Mouse (Mus musculus) stomach, embryonic 14.5 days (tissue): ENCODE results near the gene Txndc15. TPM values are rescaled to one million over a fixed set of nuclear protein-coding genes. Genes with fewer than 3 reads are reported as not detected.
"Not testable (repeated sequence)": the region's sequence is repeated elsewhere in the genome, so short reads cannot be mapped to it uniquely, and the experiment has no call there.

Experiments
- ATAC-seq: fragments of 200-750 bp; cut with Nextera tagmentation; 2 replicates; pipeline ENCODE4 v1.8.0; 2017; ENCODE audit warnings: low read depth, moderate TSS enrichment; ENCODE audit not compliant: insufficient number of reproducible peaks, insufficient read depth, low FRiP score
- H3K27ac ChIP-seq: fragments of 300-500 bp; sonication (generic); 2 replicates; pipeline ENCODE4 v1.5.1; 2014; ENCODE audit warnings: mild to moderate bottlenecking, low read length, moderate library complexity, mixed read lengths
- H3K27me3 ChIP-seq: fragments of 300-500 bp; sonication (generic); 2 replicates; pipeline ENCODE4 v1.6.1; 2014; ENCODE audit warnings: low read length, control low read depth, mixed read lengths; ENCODE audit not compliant: control insufficient read depth, insufficient read depth
- H3K36me3 ChIP-seq: fragments of 300-500 bp; sonication (generic); 2 replicates; pipeline ENCODE4 v1.6.1; 2014; ENCODE audit warnings: mild to moderate bottlenecking, control low read depth, low read length, moderate library complexity, mixed read lengths; ENCODE audit not compliant: control insufficient read depth, insufficient read depth
- H3K4me1 ChIP-seq: fragments of 300-500 bp; sonication (generic); 2 replicates; pipeline ENCODE4 v1.6.1; 2014; ENCODE audit warnings: low read length, control low read depth, mixed read lengths; ENCODE audit not compliant: control insufficient read depth, insufficient read depth
- H3K4me2 ChIP-seq: fragments of 300-500 bp; sonication (generic); replicated peaks from 2 replicates; pipeline ENCODE4 v1.6.1; 2014; ENCODE audit warnings: low read depth, low read length, control low read depth
- H3K4me3 ChIP-seq: fragments of 300-500 bp; sonication (generic); 2 replicates; pipeline ENCODE4 v1.5.1; 2014; ENCODE audit warnings: low read depth, low read length, control low read depth
- H3K9ac ChIP-seq: fragments of 300-500 bp; sonication (generic); replicated peaks from 2 replicates; pipeline ENCODE4 v1.6.1; 2014; ENCODE audit warnings: low read depth, mild to moderate bottlenecking, control low read depth, low read length, moderate library complexity, mixed read lengths
- H3K9me3 ChIP-seq: fragments of 300-500 bp; sonication (generic); 2 replicates; pipeline ENCODE4 v1.6.1; 2016; ENCODE audit warnings: low read depth, low read length, control low read depth; ENCODE audit not compliant: control insufficient read depth
- WGBS: fragments of 180-500 bp; shearing (Covaris S2); extraction: QIAGEN DNeasy Blood & Tissue Kit; methylation state at CpG from one replicate; pipeline ENCODE4 v1.1.7; 2014; 5-methylcytosine and 5-hydroxymethylcytosine counted together
- polyA plus RNA-seq: library from polyadenylated mRNA; unstranded; fragments of >200 nt; fragmentation: Nextera tagmentation; extraction: Ambion mirVana; gene quantifications from 2 replicates; pipeline ENCODE4 v1.2.1, GENCODE M21; 2014

Txndc15 gene
- polyA plus RNA-seq, 1 experiment from 2014 or later = 91.3 TPM

DNA sequence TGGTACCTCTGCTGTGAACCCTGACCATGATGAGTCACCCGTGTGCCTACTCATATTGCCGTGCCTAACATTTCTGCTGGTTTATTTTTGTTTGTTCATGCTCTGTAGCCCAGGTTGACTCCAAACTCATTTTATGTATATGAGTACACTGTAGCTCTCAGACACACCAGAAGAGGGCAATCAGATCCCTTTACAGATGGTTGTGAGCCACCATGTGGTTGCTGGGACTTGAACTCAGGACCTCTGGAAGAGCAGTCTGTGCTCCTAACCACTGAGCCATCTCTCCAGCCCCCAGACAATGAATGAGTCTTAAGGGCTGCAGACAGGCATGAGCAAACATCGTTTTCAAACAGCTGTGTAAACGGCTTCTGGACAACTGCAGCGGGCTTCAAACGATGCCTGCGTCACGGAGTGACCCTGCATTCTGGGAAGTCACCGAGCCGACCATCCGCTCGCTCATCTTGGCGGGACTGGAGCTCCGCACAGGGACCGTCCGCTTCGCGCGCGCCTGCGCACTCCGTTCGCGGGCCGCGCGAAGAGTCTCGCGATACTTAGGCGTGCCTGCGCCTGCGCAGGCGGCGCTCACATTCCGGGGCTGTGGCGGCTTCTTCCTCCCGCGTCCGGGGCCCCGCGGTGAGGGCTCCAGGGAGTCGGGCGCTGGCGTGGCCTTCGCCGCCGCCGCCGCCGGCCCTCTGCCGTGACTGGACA is 21.8 kb upstream of the Txndc15 start, which contains the start of gene B230219D22Rik:
Gene B230219D22Rik, plus strand, starts transcription at position 590 of the 708 bp plus-strand sequence.
- Histone ChIP-seq H3K27me3 (no peaks in the 10 kb centered on the region), H3K4me3 (peak within 1 kb of the TSS; percentile 96), H3K36me3 (no peaks in the 10 kb centered on the region), H3K4me1 (peaks cover 9% of the 10 kb centered on the region; the same call in 1 of the 2 replicates), H3K27ac (peak within 1 kb of the TSS; percentile 98), H3K9ac (peak within 1 kb of the TSS; percentile 100), H3K9me3 (no peaks in the 10 kb centered on the region), H3K4me2 (peak within 1 kb of the TSS; percentile 57)
- ATAC-seq = peak; percentile 96
- 2% methylated on average over 51 of the region's 51 CpGs for WGBS

DNA sequence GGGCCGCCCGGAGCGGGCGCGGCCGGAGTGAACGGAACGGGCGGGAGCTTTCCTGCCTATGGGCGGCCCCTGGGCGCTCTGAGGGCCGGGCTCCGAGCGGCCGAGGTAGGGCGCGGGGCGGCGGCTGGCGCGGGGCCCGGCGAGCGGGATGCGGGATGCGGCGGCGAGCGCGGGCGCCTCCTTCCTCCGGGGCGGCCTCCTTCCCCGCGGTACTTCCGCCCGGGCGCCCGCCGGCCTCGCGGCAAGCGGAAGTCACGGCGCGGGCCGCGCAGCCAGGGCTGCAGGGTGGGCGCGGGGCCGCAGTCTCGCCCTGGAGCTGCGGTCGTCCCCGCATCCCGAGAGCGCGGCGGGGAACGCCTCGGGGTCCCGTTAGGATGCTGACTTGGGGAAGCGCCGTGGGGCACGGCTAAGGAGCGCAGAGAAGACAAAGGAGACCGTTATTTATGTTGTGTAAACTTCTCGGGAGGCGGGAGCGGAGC is 21.2 kb upstream of the Txndc15 start:
- ATAC-seq = peak; percentile 57
- H3K4me3 ChIP-seq = peak overlapping the region; percentile 96
- WGBS = under 1% methylated on average over 60 of the region's 70 CpGs
- H3K4me2 ChIP-seq = peak overlapping the region; percentile 55
- H3K9ac ChIP-seq = peak overlapping the region; percentile 100
- no peaks in the 10 kb centered on the region for H3K27me3 ChIP-seq
- H3K27ac ChIP-seq = peak overlapping the region; percentile 98
- no peaks in the 10 kb centered on the region for H3K9me3 ChIP-seq
- no peaks in the 10 kb centered on the region; the same call in 1 of the 2 replicates for H3K36me3 ChIP-seq
- H3K4me1 ChIP-seq = peaks cover 9% of the 10 kb centered on the region; the same call in 1 of the 2 replicates

DNA sequence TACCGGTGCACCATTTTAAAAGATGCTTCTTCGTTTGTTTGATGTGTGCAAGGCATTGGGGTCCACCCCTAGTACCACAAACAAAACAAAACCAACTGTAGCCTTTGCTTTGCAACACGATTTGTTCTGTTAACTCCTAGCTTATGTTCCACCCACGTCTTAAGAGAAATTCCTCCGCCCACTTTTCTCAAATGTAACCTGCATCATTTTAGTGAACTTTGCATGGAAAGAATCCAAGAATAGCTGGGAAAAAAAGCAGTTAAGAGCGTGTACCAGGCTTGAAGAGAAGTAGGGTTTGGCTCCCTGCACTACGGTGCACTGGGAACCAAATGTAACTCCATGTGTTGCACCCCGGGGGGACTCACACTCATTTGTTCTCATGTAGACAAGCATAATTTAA is 20.3 kb upstream of the Txndc15 start:
- peaks cover 9% of the 10 kb centered on the region; the same call in 1 of the 2 replicates for H3K4me1 ChIP-seq
- peak overlapping the region; percentile 100 for H3K9ac ChIP-seq
- peak overlapping the region; percentile 96 for H3K4me3 ChIP-seq
- 7% methylated on average over 8 of the region's 8 CpGs for WGBS
- no peaks in the 10 kb centered on the region for H3K9me3 ChIP-seq
- H3K27me3 ChIP-seq = no peaks in the 10 kb centered on the region
- peak overlapping the region; percentile 55 for H3K4me2 ChIP-seq
- H3K27ac ChIP-seq = peak overlapping the region; percentile 98; the same call in 1 of the 2 replicates
- ATAC-seq = no peak
- peaks cover 6% of the 10 kb centered on the region for H3K36me3 ChIP-seq

DNA sequence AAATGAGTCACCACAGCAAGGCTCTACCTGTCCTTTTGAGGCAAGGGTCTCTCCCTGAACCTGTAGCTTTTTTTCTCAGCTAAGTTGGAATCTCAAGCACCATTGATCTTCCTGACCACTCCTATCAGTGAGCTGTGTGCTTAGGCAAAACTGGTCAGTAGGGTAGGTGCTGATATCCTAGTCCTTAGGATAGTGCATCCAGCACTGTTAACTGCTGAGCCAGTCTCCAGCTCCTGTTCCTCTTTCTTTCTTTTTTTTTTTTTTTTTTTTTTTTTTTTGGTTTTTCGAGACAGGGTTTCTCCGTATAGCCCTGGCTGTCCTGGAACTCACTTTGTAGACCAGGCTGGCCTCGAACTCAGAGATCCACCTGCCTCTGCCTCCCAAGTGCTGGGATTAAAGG is 18.5 kb upstream of the Txndc15 start:
- peaks cover 24% of the 10 kb centered on the region for H3K36me3 ChIP-seq
- no CpG with 5 or more reads among the region's 3 CpGs for WGBS
- not testable (repeated sequence) for H3K4me2 ChIP-seq, ATAC-seq, H3K4me1 ChIP-seq, H3K9ac ChIP-seq, H3K9me3 ChIP-seq, H3K27ac ChIP-seq, H3K27me3 ChIP-seq, H3K4me3 ChIP-seq

DNA sequence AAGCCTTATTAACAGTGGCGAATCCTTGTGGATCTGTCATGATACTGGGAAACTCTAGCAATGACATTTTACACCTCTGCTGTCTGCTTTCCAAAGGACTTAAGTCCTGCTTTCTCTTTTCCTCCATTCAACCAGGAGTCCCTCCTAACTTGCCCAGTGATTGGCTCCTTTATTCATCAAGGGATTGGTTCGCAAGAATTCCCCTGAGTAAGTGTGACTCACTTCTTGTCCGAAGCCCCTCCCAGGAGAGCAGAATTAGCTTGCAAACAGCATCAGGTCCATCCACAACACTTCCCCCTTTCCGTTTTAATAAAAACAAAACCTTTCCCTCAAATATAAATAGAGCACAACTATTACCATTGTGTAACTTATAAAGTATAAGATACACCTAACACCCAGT is 10.1 kb upstream of the Txndc15 start:
- H3K4me3 ChIP-seq = no peak overlapping the region
- no peaks in the 10 kb centered on the region for H3K27me3 ChIP-seq
- no peaks in the 10 kb centered on the region for H3K4me1 ChIP-seq
- H3K9me3 ChIP-seq = no peaks in the 10 kb centered on the region; the same call in 1 of the 2 replicates
- 86% methylated on average over 4 of the region's 4 CpGs for WGBS
- no peak overlapping the region for H3K27ac ChIP-seq
- no peak overlapping the region for H3K9ac ChIP-seq
- H3K36me3 ChIP-seq = peaks cover 42% of the 10 kb centered on the region
- ATAC-seq = no peak
- H3K4me2 ChIP-seq = no peak overlapping the region

DNA sequence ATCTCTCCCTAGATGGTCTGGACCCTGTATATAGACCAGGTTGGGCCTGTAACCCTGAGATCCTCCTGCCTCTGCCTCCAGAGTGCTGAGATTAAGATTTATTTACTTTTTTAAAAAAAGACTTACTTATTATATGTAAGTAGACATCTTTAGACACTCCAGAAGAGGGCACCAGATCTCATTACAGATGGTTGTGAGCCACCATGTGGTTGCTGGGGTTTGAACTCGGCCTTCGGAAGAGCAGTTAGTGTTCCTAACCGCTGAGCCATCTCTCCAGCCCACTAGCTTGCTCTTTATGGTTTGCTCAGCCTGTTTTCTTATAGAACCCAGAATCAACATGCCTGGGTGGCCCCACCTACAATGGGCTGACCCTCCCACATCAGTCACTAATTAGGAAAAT is 1.6 kb upstream of the Txndc15 start:
- Histone ChIP-seq H3K27me3 (no peaks in the 10 kb centered on the region), H3K27ac (no peak overlapping the region), H3K36me3 (peaks cover under 1% of the 10 kb centered on the region; the same call in 1 of the 2 replicates), H3K4me2 (no peak overlapping the region), H3K4me1 (no peaks in the 10 kb centered on the region), H3K4me3 (no peak overlapping the region), H3K9ac (no peak overlapping the region), H3K9me3 (no peaks in the 10 kb centered on the region)
- no peak for ATAC-seq
- 95% methylated on average over 3 of the region's 3 CpGs for WGBS

DNA sequence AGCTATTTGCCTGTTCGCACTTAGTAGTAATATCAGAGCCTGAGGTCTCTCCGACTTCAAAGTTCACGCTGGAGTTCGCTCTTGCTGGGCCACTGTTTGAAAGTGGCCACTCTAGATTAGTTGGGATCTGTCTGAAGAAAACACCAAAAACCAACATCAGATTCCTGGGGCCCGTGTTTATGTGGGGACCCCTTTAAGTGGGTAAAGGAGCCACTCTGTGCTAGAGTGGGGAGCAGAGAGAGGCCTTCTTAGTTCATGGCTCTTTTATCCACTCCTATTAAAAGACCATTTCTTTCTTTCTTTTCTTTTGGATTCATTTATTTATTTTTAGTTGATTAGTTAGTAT is 690 bp downstream of the Txndc15 start:
- ATAC-seq = no peak
- peak overlapping the region; percentile 93 for H3K4me3 ChIP-seq
- 9% methylated on average over 5 of the region's 5 CpGs for WGBS
- no peaks in the 10 kb centered on the region for H3K27me3 ChIP-seq
- peak overlapping the region; percentile 84; the same call in 1 of the 2 replicates for H3K27ac ChIP-seq
- peaks cover 9% of the 10 kb centered on the region for H3K36me3 ChIP-seq
- peak overlapping the region; percentile 94 for H3K9ac ChIP-seq
- H3K9me3 ChIP-seq = no peaks in the 10 kb centered on the region
- no peaks in the 10 kb centered on the region for H3K4me1 ChIP-seq
- peak overlapping the region; percentile 47 for H3K4me2 ChIP-seq

DNA sequence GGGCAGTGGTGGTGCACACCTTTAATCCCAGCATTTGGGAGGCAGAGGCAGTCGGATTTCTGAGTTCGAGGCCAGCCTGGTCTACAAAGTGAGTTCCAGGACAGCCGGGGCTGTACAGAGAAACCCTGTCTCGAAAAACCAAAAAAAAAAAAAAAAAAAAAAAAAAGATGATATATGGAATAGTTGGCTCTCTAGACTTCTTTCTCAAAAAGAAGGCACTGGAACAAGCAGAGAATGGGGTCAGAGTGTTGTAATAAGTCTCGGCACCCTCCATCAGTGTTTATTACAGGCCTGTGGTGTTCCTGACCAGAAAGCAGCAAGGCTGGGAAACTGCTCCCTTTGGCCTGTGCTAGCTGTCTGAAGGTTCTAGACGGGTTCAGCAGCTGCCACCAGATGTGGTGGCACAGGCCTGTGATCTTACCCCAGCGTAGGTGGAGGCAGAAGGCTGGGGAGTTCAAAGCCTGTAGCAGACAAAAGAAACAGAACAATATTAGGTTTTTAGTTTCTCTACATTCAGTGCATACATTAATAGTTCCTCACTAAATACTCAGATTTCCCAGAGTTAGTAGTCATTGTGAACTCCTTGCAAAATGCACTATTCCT is 1.6 kb downstream of the Txndc15 start:
- Histone ChIP-seq H3K27ac (no peak overlapping the region), H3K4me3 (no peak overlapping the region), H3K36me3 (peaks cover 9% of the 10 kb centered on the region), H3K9ac (no peak overlapping the region), H3K27me3 (no peaks in the 10 kb centered on the region), H3K9me3 (no peaks in the 10 kb centered on the region), H3K4me1 (no peaks in the 10 kb centered on the region), H3K4me2 (no peak overlapping the region)
- no peak for ATAC-seq
- 86% methylated on average over 6 of the region's 7 CpGs for WGBS
